Mouse (Mus musculus): ENCODE data around the gene Eng.

Gene Eng

DNA sequence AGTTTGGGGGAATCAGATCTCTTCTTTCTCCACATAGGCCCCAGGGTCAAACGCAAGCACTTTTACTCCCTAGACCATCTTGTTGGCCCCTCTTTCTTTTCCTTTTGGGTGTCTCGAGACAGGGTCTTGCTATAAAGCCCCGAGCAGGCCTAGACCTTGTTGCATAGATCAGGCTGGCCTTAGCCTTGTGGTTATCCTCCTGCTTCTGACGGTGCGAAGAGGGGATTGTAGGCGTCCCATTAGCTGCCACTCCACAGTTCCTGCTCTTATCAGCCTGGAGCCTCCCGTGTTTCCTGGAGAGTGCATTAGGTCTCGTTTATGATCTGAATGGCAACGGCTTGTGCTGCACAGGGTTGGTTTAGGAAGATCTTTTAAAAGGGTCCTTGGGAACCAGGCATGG, 2.3 kb upstream of the Eng start:
- DNase-seq (ENCODE audit: low spot score in 2 of 2): no peak

DNA sequence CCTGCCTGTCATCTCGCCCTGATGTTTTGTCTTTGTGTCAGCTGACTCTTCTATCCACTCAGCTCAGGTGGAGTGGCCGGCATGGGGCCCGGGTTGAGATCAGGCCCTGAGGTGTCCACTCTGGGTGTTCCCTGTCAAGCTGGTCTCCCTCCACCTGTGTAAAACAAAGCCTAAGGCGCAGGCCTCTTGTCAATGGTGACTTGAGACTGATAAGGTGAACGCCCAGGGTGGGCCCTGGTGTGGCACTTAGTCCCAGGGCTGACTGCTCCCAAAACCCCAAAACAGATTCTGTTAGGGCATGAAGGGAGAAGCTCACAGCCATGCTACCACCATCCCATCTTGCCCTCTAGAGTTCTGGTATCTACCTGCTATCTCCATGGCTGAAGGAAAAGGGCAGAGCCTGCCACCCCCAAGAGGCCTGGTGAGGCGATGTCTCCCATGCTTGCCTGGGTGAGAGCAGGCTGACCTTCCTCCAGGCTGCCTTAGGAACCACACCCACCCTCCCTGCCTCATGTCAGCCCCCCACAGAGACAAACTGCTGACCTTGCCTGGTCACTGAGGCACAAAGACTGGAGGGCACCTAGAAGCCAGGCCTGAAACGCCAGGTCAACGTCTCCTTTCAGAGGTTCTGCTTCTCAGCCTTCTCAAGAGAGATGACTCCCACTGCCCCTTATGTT, 1.5 kb upstream of the Eng start:
- no peak for DNase-seq (ENCODE audit: low spot score in 2 of 2)

DNA sequence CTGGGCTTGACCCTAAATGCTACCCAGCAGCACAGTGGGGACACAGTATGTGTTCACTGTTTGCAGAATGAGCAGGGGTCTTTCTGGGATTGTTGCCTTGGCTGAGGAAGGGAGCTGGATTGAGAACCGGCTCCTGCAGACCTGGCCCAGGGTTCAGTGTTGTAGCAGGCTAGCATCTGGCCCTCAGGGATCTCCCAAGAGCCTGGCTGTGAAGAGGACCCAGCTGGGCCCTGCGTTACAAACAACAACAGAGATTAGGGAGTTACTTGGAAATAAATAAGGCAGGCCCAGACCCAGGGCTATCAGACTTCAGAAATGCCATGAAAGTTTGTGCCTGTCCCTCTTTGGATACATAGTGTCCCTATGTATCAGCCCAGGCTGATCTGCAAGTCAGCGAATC, 748 bp upstream of the Eng start:
- no peak for DNase-seq (ENCODE audit: low spot score in 2 of 2)

DNA sequence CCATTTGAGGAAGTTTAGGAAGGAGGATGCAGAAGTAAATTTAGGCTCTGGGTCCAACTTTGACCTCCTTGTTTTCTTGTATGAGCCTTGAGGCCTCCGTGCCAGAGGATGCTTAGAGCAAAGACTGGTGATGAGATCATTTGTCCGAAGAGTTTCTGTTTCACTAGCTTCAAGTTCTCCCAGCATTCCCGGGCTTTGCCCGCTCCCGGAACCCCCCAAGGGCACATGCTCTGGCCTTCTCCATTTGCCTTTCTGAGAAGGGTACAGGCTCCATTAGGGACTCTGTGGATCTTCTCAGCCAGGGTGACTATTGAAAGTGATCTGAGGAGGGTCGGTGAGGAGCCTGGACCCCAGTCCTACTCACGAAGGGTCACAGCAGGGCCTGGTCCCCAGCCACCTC, 971 bp downstream of the Eng start:
- DNase-seq (ENCODE audit: low spot score in 2 of 2): no peak

DNA sequence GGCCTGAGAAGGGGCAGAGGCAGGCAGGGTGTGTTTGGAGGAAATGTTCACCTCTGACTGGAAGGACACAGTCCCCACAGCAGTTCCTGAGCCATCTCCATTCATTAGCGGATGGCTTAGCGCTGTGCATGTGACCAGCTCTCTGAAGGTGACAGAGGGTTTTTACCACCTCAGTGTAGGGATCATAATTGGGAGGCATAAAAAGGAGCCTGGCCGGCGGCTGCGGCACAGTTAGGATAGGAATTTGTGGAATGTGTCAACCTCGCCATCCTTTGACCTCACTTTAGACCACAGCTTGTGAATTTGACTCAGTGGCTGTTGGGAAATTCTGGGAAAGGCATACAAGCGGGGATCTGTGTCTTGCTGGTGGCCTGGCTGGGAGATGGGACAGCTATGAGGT, 7.4 kb downstream of the Eng start:
- no peak for DNase-seq (ENCODE audit: low spot score in 2 of 2)

DNA sequence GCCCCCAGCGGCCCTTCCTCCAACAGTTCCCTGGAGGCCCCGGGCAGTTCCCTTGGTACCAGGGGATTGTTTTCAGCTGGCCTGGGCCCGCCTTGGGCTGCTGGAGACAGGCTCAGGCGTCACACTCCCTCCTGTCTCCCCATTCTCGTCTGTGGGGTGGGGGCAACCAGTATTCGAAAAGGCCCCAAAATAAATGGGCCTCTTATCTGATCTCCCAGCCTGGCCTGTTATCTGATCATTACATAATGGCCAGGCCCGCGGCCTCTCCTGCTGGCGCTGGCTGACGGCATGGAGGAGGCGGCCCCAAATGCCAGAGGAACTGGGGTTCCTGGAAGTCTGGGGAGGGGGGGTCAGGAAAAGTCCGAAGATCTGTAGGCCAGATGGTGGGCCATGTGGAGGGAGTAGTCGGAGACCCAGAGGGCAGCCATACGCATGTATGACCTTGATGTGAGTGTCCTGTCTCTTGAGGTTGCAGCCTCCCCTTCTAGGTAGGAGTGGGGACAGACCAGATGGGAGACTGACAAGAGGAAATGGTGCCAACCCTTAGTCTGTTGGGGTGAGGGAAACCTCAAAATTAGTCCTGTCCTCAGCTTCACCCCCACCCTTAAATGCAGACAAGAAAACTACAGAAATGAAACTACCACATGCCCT, 8.5 kb downstream of the Eng start:
- no peak for DNase-seq (ENCODE audit: low spot score in 2 of 2)

DNA sequence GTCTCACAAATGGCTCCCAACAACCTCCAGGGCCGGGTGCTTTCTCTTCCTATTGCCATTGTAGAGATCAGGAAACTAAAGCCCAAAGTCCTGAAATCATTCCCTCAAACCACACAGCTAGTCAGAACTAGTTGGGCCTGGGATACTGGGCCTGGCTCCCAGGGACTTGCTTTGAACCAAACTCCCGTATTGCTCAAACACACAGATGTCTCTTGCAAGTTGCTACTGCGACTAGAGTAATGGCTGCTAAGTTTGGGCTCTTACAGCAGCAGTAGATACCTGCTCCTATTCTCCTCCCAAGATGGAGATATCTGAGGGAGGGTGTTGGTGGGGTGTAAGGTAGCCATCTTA, 9.0 kb downstream of the Eng start:
- no peak for DNase-seq (ENCODE audit: low spot score in 2 of 2)

DNA sequence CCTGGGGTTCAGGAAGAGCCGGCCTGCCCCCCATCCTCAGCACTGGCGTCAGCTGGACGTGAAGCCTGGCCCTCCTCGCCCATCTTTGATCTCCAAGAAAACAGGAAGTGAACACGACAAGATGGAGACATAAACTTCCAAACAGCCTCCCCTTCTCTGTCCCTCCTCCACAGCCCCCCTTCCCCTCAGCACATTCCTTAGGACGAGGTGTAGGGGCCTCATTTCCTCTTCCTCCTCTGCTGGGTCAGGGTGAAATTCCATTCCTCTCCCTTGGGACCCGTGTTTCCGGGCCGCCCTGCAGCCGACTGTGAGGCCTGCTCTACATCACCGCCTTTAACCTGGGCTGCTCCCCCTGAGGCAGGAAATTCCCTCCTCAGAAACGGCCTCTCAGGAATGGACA, 9.4 kb downstream of the Eng start:
- DNase-seq (ENCODE audit: low spot score in 2 of 2): no peak

DNA sequence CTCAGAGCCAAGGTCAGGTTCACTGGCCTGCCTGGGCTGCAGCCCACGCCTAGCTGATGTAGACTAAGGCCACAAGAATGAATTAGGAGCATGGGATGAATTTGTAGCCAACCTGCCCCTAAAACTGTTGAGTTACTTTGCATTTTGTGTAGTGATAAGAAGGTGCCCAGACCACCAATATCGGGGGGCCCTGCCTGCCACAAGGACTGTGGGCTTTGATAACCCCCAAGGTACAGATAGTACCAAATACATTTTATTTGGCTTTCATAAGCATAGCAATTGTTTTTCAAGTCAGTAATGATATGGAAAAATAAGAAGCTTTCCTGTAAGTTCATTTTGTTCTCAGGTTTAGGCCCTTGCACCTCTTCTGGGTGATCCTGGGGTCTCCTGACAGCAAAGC, 12.5 kb downstream of the Eng start:
- no peak for DNase-seq (ENCODE audit: low spot score in 2 of 2)

DNA sequence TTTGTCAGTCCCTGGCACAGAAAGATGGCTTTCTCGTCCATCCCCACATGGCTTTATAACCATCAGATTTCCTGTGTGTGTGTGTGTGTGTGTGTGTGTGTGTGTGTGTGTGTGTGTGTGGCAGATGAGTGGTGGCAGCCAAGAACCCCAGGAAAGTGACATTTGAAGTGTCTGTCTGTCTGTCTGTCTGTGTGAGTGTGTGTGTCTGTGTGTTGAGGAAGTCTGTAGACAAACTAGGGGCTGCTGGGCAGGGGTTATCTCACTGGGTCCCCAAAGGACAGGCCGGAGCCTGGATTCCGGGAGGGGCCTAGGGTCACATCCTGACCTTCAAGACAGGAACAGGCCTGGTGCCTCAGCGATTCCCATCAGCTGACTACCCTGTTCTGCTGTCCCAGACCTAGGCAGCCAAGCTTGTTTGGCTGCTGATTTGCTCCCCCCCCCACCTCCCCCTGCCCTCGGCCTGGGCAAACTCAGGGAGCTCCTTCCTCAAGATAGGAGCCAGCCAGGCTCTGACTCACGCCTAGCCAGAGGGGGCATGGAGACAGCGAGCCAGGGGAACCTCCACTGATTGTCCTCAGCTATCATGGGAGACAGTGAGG, 15.2 kb downstream of the Eng start:
- DNase-seq (ENCODE audit: low spot score in 2 of 2): no peak

DNA sequence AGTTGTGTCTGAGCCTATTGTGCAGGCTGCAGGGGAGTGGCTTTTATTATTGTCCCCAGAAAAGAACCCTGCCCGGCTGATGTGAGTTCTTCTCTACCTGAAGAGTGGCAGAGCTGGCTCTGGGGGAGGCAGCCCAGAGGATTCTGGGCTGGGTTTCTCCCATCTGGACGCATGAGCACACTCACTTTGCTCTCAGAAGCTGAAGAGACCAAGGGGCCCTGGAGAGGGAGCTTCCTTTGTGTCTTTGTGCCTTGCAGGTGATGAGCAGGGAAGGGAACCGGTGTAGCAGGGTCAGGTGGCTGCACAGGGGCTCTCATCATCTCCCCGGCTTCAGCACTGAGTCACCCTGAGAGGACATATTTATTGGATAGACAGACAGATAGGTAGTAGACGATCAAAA, 15.9 kb downstream of the Eng start:
- no peak for DNase-seq (ENCODE audit: low spot score in 2 of 2)

DNA sequence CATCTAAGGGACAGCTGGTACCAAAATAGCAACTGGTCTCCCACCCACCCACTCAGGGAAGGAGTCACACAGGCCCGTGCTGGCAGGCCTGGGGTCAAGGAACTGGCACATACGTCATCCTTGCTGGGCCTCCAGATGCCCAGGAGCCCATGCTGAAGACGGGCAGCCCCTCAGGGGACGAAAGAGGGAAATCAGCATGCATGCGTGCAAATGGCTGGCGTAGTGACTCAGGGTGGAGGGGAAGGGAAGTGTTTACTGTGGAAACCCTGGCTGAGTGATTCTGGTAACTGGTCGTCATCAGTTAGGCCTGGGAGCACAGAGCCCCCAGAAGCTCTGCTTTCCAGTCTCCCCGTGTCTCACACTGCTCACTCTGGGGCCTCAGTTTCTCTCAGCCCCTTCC, 18.9 kb downstream of the Eng start:
- no peak for DNase-seq (ENCODE audit: low spot score in 2 of 2)

DNA sequence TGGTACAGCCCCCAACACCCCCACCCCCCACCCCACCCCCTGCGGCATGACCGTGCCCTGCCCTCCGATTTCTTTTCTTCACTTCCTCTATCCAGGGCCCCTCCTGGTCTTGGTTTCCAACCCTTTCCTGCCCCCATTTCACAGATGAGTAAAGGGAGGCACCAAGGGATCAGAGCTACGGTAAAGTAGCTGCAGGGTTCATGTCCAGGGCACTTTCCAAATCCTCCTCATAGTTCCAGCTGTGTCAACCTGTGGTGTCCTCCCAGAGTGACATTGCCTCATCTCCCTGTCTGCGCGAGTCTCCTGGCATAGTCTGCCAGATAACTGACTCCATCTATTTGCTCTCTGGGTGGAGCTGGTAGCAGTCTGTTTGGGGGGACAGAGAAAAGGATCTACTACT, 19.5 kb downstream of the Eng start:
- no peak for DNase-seq (ENCODE audit: low spot score in 2 of 2)

DNA sequence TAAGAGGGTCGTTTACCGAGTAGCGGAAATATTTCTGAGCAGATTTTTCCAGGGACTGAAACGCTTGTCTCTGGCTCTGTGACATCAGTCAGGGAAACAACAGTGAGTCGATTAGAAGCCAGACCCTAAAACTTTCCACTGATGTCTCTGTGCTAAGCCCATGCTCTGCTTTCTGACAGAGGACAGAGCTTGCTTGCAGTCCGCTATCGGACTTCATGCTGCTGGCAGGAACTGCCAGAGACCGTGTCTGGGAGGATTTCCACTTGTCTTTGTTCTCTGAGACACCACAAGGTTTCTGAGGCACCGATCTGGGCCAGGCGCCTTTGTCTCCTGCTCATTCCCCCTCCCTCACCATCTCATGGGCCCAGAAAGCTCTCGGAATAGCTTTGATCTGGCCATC, 21.4 kb downstream of the Eng start:
- DNase-seq (ENCODE audit: low spot score in 2 of 2): no peak

DNA sequence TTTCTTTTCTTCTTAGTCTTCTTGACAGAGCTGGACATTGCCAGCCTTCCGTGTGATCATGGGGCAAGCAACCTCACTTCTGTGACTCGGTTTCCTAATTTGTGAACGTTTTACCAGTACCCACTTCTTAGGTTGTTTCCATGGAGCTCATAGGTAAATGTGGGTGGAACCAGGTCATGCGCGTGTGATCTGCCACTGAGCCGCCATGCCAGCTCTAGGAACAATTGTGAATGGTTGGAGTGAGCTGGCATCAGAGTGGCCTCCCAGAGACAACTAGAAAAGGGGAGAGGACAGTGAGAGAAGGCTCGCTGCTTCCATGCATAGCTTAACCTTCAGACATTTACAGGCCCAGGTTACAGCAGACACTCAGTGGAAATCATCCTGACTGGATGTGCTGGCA, 21.8 kb downstream of the Eng start:
- no peak for DNase-seq (ENCODE audit: low spot score in 2 of 2)

DNA sequence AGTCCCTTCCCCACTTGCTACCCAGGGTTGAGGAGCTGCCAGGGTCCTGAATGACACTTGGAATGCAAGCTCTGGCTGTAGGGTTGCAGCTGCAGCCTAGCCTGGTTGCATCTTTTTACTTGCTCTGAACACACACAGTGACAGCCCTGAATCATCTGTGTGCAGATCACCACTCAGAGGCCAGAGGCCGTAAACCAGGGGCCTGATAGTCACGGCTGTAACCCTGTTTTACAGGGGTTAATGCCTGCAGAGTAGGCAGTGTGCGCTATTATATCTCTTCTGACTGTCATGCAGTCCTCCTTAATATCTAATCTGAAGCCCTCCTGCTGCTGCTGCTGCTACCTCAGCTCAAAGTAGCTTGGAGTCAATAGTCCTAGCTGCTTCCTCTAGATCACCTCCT, 23.5 kb downstream of the Eng start:
- DNase-seq (ENCODE audit: low spot score in 2 of 2): no peak

DNA sequence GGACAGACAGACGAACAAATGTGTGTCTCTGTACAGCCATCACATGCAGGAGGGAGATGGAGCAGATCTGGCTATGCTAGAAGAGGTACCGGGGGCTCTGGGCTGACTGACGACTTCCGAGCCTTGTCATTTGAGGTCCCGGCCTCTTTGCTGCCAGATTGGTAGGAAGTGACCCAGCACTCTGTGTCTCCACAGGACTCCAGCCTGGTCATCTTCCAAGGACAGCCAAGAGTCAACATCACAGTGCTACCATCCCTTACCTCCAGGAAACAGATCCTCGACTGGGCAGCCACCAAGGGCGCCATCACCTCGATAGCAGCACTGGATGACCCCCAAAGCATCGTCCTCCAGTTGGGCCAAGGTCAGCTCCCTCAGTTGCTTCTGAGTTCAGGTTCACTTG, 24.8 kb downstream of the Eng start:
- no peak for DNase-seq (ENCODE audit: low spot score in 2 of 2)

DNA sequence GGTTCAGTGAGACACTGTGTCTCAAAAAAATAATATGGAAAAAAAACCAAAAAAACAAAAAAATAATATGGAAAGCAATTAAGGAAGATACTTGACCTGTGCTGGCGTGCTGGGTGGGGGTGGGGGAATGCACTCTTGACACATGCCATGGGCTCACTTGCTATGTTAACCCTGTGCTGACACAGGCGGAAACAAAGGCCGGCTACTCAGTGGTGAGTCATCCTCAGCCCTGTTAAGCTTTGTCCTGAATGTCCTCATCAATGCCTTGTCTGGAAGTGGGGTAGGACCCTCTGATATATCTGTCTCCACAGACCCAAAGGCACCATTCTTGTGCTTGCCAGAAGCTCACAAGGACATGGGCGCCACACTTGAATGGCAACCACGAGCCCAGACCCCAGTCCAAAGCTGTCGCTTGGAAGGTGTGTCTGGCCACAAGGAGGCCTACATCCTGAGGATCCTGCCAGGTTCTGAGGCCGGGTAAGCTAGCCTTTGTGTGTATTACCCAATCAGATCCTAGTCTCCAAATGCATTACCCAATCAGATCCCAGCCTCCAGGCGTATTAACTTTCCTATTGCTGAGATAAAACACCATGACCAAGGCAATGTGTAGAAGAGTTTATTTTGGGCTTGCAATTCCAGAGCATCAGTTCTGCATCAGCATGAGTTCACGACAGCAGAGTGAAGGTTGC, 25.7 kb downstream of the Eng start:
- no peak for DNase-seq (ENCODE audit: low spot score in 2 of 2)

DNA sequence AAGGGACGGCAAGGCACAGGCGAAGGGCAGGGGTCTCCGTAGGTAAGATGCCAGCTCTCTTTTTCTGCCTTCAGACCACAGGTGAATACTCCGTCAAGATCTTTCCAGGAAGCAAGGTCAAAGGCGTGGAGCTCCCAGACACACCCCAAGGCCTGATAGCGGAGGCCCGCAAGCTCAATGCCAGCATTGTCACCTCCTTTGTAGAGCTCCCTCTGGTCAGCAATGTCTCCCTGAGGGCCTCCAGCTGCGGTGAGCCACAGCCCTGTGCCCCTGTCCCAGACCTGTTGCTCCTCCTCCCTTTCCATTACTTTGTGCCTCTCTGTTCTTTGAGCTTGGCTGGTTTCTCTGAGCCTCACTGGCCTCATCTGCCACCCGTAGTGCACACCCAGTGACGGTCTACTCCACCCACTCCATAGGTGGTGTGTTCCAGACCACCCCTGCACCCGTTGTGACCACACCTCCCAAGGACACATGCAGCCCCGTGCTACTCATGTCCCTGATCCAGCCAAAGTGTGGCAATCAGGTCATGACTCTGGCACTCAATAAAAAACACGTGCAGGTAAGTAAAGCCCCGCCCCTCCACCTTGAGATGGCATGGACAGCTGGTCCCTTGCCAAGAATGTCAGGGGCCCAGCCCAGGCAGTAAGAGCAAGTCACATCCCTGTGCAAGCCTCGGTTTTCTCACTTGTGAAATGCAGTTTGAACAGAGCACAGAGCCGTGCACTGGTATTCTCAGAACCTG, 27.0 kb downstream of the Eng start:
- no peak for DNase-seq (ENCODE audit: low spot score in 2 of 2)

DNA sequence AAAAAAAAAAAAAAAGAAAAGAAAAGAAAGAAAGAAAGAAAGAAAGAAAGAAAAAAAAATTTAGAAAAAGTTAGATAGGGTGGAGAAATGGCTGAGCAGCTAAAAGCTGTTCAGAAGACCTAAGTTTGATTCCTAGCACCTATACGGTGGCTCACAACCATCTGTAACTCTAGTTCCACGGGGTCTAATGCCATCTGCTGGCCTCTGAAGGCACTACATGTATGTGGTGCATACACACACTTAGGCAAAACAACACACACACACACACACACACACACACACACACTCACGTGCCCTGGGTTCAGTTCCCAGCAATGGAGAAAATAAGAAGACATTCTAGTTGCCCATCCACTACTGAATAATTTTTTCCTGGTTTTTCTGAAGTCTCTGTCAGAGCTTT, 30.4 kb downstream of the Eng start:
- no peak for DNase-seq (ENCODE audit: low spot score in 2 of 2)

DNA sequence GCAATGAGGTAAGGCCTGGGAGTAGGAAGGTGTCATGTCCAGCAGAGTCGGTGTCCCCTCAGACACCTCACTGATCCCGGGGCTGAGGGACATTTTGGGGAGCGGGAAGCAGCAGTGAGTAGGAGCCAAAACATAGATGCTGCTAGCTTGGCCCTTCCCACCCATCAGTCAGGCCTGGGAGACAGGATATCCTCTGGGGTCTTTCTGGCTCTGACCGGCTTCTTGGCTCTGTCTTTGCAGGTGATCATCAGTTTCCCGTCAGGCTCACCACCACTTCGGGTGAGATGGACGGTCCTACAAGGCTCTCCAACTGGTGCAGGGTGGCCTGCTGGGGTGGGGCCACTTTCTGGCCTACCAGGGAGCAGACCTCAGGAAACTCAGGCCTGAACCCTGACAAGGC, 31.3 kb downstream of the Eng start:
- no peak for DNase-seq (ENCODE audit: low spot score in 2 of 2)

DNA sequence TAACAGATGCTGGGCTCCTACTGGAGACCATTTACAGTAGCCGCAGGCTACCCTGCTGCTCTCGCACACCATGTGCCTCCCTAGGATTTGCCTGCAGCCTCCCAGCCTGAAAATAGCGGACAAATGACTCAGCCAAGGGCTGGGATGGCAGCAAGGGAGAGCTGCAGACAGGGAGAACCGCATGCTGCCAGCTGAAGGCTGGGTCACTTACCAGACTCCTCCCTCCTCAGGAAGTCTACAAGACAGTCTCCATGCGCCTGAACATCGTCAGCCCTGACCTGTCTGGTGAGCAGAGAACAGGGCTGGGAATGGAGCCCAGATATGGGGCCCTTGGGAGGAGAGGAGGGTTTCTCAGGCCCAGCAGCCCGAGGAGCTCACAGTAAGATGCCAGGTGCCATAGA, 33.7 kb downstream of the Eng start:
- peak; percentile 48 to 68 for DNase-seq (ENCODE audit: low spot score in 2 of 2)
